Mouse (Mus musculus) neural tube, embryonic 15.5 days (tissue): ENCODE measurements around the gene Usp32. TPM values are rescaled to one million over a fixed set of nuclear protein-coding genes. Genes with fewer than 3 reads are reported as not detected.

Source experiments
- ATAC-seq: fragments of 200-750 bp; cut with Nextera tagmentation; 2 replicates; pipeline ENCODE4 v1.8.0; 2017; ENCODE audit warnings: mild to moderate bottlenecking, moderate TSS enrichment, moderate library complexity; ENCODE audit not compliant: low FRiP score
- H3K27ac ChIP-seq: fragments of 300-500 bp; sonication (generic); replicated peaks from 2 replicates; pipeline ENCODE4 v1.5.1; 2015; ENCODE audit warnings: mild to moderate bottlenecking, inconsistent platforms
- H3K27me3 ChIP-seq: fragments of 300-500 bp; sonication (generic); replicated peaks from 2 replicates; pipeline ENCODE4 v1.6.1; 2015; ENCODE audit warnings: inconsistent platforms
- H3K36me3 ChIP-seq: fragments of 300-500 bp; sonication (generic); 2 replicates; pipeline ENCODE4 v1.6.1; 2015; ENCODE audit warnings: inconsistent platforms
- H3K4me1 ChIP-seq: fragments of 300-500 bp; sonication (generic); 2 replicates; pipeline ENCODE4 v1.6.1; 2015; ENCODE audit warnings: inconsistent platforms
- H3K4me2 ChIP-seq: fragments of 300-500 bp; sonication (generic); 2 replicates; pipeline ENCODE4 v1.6.1; 2015; ENCODE audit warnings: inconsistent platforms, mild to moderate bottlenecking, moderate library complexity
- H3K4me3 ChIP-seq: fragments of 300-500 bp; sonication (generic); replicated peaks from 2 replicates; pipeline ENCODE4 v1.5.1; 2015; ENCODE audit warnings: mild to moderate bottlenecking, inconsistent platforms
- H3K9ac ChIP-seq: fragments of 300-500 bp; sonication (generic); replicated peaks from 2 replicates; pipeline ENCODE4 v1.6.1; 2015; ENCODE audit warnings: mild to moderate bottlenecking, inconsistent platforms
- H3K9me3 ChIP-seq: fragments of 300-500 bp; sonication (generic); replicated peaks from 2 replicates; pipeline ENCODE4 v1.6.1; 2016; ENCODE audit warnings: inconsistent platforms
- WGBS: fragments of 180-500 bp; shearing (Covaris S2); methylation state at CpG from one replicate; pipeline ENCODE4 v1.1.7; 2015; ENCODE audit warnings: mixed read lengths; 5-methylcytosine and 5-hydroxymethylcytosine counted together
- polyA plus RNA-seq: library from polyadenylated mRNA; unstranded; fragments of >200 nt; fragmentation: Nextera tagmentation; extraction: Ambion mirVana; gene quantifications from 2 replicates; pipeline ENCODE4 v1.2.1, GENCODE M21; 2015

Usp32 gene
- polyA plus RNA-seq, 1 experiment from 2014 or later, result 10.6 TPM

GRCm38 (mm10) chr11:85055561-85055960 lies 84.4 kb downstream of the Usp32 start:
- WGBS, result 92% methylated on average over 2 of the region's 2 CpGs
- no peak for ATAC-seq

GRCm38 (mm10) chr11:85039256-85039655 lies 100.7 kb downstream of the Usp32 start:
- no peak overlapping the region for H3K27ac ChIP-seq
- no peak for ATAC-seq
- H3K9me3 ChIP-seq, result no peaks in the 10 kb centered on the region
- no peaks in the 10 kb centered on the region for H3K4me1 ChIP-seq
- peaks cover 22% of the 10 kb centered on the region for H3K36me3 ChIP-seq
- WGBS, result 85% methylated on average over 3 of the region's 3 CpGs
- H3K9ac ChIP-seq, result no peak overlapping the region
- no peaks in the 10 kb centered on the region for H3K27me3 ChIP-seq
- H3K4me3 ChIP-seq, result no peak overlapping the region
- no peak overlapping the region for H3K4me2 ChIP-seq

More at GRCm38 (mm10) chr11:85055561-85055960, 84.4 kb downstream of the Usp32 start:
- Histone ChIP-seq H3K4me2 (no peak overlapping the region), H3K27me3 (no peaks in the 10 kb centered on the region), H3K4me1 (no peaks in the 10 kb centered on the region), H3K4me3 (no peak overlapping the region), H3K9me3 (no peaks in the 10 kb centered on the region), H3K36me3 (peaks cover 2% of the 10 kb centered on the region; the same call in 1 of the 2 replicates), H3K27ac (no peak overlapping the region), H3K9ac (no peak overlapping the region)

- Histone ChIP-seq H3K4me2 (no peak overlapping the region), H3K4me3 (no peak overlapping the region), H3K9ac (no peak overlapping the region), H3K27me3 (no peaks in the 10 kb centered on the region), H3K27ac (no peak overlapping the region), H3K36me3 (peaks cover 38% of the 10 kb centered on the region), H3K9me3 (no peaks in the 10 kb centered on the region), H3K4me1 (no peaks in the 10 kb centered on the region)
- ATAC-seq, result no peak
Observed at GRCm38 (mm10) chr11:85013121-85013520, 126.8 kb downstream of the Usp32 start.

- no peak overlapping the region for H3K27ac ChIP-seq
- no peaks in the 10 kb centered on the region for H3K27me3 ChIP-seq
- H3K4me2 ChIP-seq, result no peak overlapping the region
- peaks cover 34% of the 10 kb centered on the region for H3K36me3 ChIP-seq
- no peak for ATAC-seq
- WGBS, result 96% methylated on average over 3 of the region's 3 CpGs
- no peak overlapping the region for H3K9ac ChIP-seq
- no peaks in the 10 kb centered on the region for H3K4me1 ChIP-seq
- H3K9me3 ChIP-seq, result no peaks in the 10 kb centered on the region
- H3K4me3 ChIP-seq, result no peak overlapping the region
Observed at GRCm38 (mm10) chr11:85003566-85003965, 136.4 kb downstream of the Usp32 start.

GRCm38 (mm10) chr11:84995241-84995640 lies 144.7 kb downstream of the Usp32 start:
- ATAC-seq, result no peak
- 95% methylated on average over 1 of the region's 1 CpGs for WGBS
- no peaks in the 10 kb centered on the region for H3K4me1 ChIP-seq
- no peak overlapping the region for H3K4me3 ChIP-seq
- no peaks in the 10 kb centered on the region for H3K9me3 ChIP-seq
- H3K36me3 ChIP-seq, result peaks cover 54% of the 10 kb centered on the region
- H3K4me2 ChIP-seq, result no peak overlapping the region
- no peak overlapping the region for H3K27ac ChIP-seq
- H3K9ac ChIP-seq, result no peak overlapping the region
- H3K27me3 ChIP-seq, result no peaks in the 10 kb centered on the region

GRCm38 (mm10) chr11:84992996-84993395 lies 147.0 kb downstream of the Usp32 start:
- peaks cover 65% of the 10 kb centered on the region for H3K36me3 ChIP-seq
- H3K9me3 ChIP-seq, result no peaks in the 10 kb centered on the region
- H3K9ac ChIP-seq, result no peak overlapping the region
- ATAC-seq, result no peak
- H3K27me3 ChIP-seq, result no peaks in the 10 kb centered on the region
- H3K4me2 ChIP-seq, result no peak overlapping the region
- no peak overlapping the region for H3K27ac ChIP-seq
- H3K4me3 ChIP-seq, result no peak overlapping the region
- H3K4me1 ChIP-seq, result no peaks in the 10 kb centered on the region
- WGBS, result 95% methylated on average over 1 of the region's 1 CpGs

- WGBS, result 95% methylated on average over 3 of the region's 3 CpGs
- Histone ChIP-seq H3K27me3 (no peaks in the 10 kb centered on the region), H3K4me1 (no peaks in the 10 kb centered on the region), H3K4me2 (no peak overlapping the region), H3K36me3 (peaks cover 64% of the 10 kb centered on the region), H3K4me3 (no peak overlapping the region), H3K9me3 (no peaks in the 10 kb centered on the region), H3K27ac (no peak overlapping the region), H3K9ac (no peak overlapping the region)
- no peak for ATAC-seq
Observed at GRCm38 (mm10) chr11:84988341-84988919, 151.5 kb downstream of the Usp32 start.

- H3K9me3 ChIP-seq, result no peaks in the 10 kb centered on the region
- 81% methylated on average over 6 of the region's 6 CpGs for WGBS
Observed at GRCm38 (mm10) chr11:84985421-84985820, 154.5 kb downstream of the Usp32 start.

GRCm38 (mm10) chr11:84980697-84981096 lies 159.3 kb downstream of the Usp32 start:
- no peak overlapping the region for H3K27ac ChIP-seq
- peaks cover 14% of the 10 kb centered on the region for H3K36me3 ChIP-seq
- H3K4me1 ChIP-seq, result no peaks in the 10 kb centered on the region
- H3K27me3 ChIP-seq, result no peaks in the 10 kb centered on the region
- H3K4me2 ChIP-seq, result no peak overlapping the region
- H3K4me3 ChIP-seq, result no peak overlapping the region
- H3K9me3 ChIP-seq, result no peaks in the 10 kb centered on the region
- WGBS, result 81% methylated on average over 2 of the region's 2 CpGs
- no peak overlapping the region for H3K9ac ChIP-seq
- ATAC-seq, result no peak

More at GRCm38 (mm10) chr11:84985421-84985820, 154.5 kb downstream of the Usp32 start:
- peaks cover 44% of the 10 kb centered on the region for H3K36me3 ChIP-seq
- no peaks in the 10 kb centered on the region for H3K4me1 ChIP-seq
- H3K4me3 ChIP-seq, result no peak overlapping the region
- no peak overlapping the region for H3K27ac ChIP-seq
- ATAC-seq, result no peak
- H3K4me2 ChIP-seq, result no peak overlapping the region
- H3K9ac ChIP-seq, result no peak overlapping the region
- no peaks in the 10 kb centered on the region for H3K27me3 ChIP-seq

- ATAC-seq, result no peak
- 51% methylated on average over 1 of the region's 1 CpGs for WGBS
- Histone ChIP-seq H3K36me3 (peaks cover 6% of the 10 kb centered on the region; the same call in 1 of the 2 replicates), H3K27ac (no peak overlapping the region), H3K9me3 (no peaks in the 10 kb centered on the region), H3K4me1 (no peaks in the 10 kb centered on the region), H3K9ac (no peak overlapping the region), H3K27me3 (no peaks in the 10 kb centered on the region), H3K4me2 (no peak overlapping the region), H3K4me3 (no peak overlapping the region)
Observed at GRCm38 (mm10) chr11:84979351-84979750, 160.6 kb downstream of the Usp32 start.

- ATAC-seq, result no peak
- WGBS, result 47% methylated on average over 2 of the region's 2 CpGs
Observed at GRCm38 (mm10) chr11:84978113-84978512, 161.8 kb downstream of the Usp32 start.

GRCm38 (mm10) chr11:84977385-84977952 lies 162.5 kb downstream of the Usp32 start:
- Histone ChIP-seq H3K36me3 (no peaks in the 10 kb centered on the region), H3K4me1 (no peaks in the 10 kb centered on the region), H3K4me2 (no peak overlapping the region), H3K9ac (no peak overlapping the region), H3K4me3 (no peak overlapping the region), H3K9me3 (no peaks in the 10 kb centered on the region), H3K27ac (no peak overlapping the region), H3K27me3 (no peaks in the 10 kb centered on the region)
- 82% methylated on average over 3 of the region's 3 CpGs for WGBS
- no peak for ATAC-seq

More at GRCm38 (mm10) chr11:84978113-84978512, 161.8 kb downstream of the Usp32 start:
- Histone ChIP-seq H3K27me3 (no peaks in the 10 kb centered on the region), H3K9ac (no peak overlapping the region), H3K27ac (no peak overlapping the region), H3K4me3 (no peak overlapping the region), H3K9me3 (no peaks in the 10 kb centered on the region), H3K4me2 (no peak overlapping the region), H3K4me1 (no peaks in the 10 kb centered on the region), H3K36me3 (no peaks in the 10 kb centered on the region; the same call in 1 of the 2 replicates)
